Mouse (Mus musculus): ENCODE data around the gene Nos1ap. TPM values are rescaled to one million over a fixed set of nuclear protein-coding genes. Genes with fewer than 3 reads are reported as not detected.

The Nos1ap gene
- polyA plus RNA-seq, 1 experiment from 2014 or later, result 8.0 TPM

- no peak overlapping the region for H3K9ac ChIP-seq (replicated peaks; ENCODE audit: low read depth)
- TF ChIP-seq CTCF (IDR thresholded peaks at IDR 0.05), result no peak
- TF ChIP-seq EP300 (IDR thresholded peaks at IDR 0.05), result no peak
- H3K9me3 ChIP-seq (ENCODE audit: low read length), result no peaks in the 10 kb centered on the region
- ATAC-seq (no peak), DNase-seq (ENCODE audit: low spot score) (no peak)
- H3K4me2 ChIP-seq (replicated peaks; ENCODE audit: low read depth, low read length), result no peak overlapping the region
- no peaks in the 10 kb centered on the region for H3K36me3 ChIP-seq (ENCODE audit: insufficient read depth, low read length)
- no peaks in the 10 kb centered on the region for H3K27me3 ChIP-seq (replicated peaks; ENCODE audit: insufficient read depth, low read length)
- H3K4me3 ChIP-seq (ENCODE audit: low read depth, low read length), result no peak overlapping the region
- 55% methylated on average over 4 of the region's 4 CpGs for WGBS
- no peak overlapping the region for H3K27ac ChIP-seq (ENCODE audit: low read length)
- no peaks in the 10 kb centered on the region for H3K4me1 ChIP-seq (ENCODE audit: insufficient read depth, low read depth, low read length)
Measured at GRCm38 (mm10) chr1:170504378-170504777, 85.3 kb downstream of the Nos1ap start.

- ATAC-seq, result no peak
- H3K4me1 ChIP-seq (ENCODE audit: insufficient read depth, low read depth, low read length), result no peaks in the 10 kb centered on the region
- no peak for DNase-seq (ENCODE audit: low spot score)
- no peak overlapping the region for H3K27ac ChIP-seq (ENCODE audit: low read length)
- no peak overlapping the region for H3K4me2 ChIP-seq (replicated peaks; ENCODE audit: low read depth, low read length)
- 54% methylated on average over 4 of the region's 4 CpGs for WGBS
- H3K9me3 ChIP-seq (ENCODE audit: low read length), result no peaks in the 10 kb centered on the region
- H3K36me3 ChIP-seq (ENCODE audit: insufficient read depth, low read length), result no peaks in the 10 kb centered on the region
- H3K4me3 ChIP-seq (ENCODE audit: low read depth, low read length), result no peak overlapping the region
- H3K9ac ChIP-seq (replicated peaks; ENCODE audit: low read depth), result no peak overlapping the region
- H3K27me3 ChIP-seq (replicated peaks; ENCODE audit: insufficient read depth, low read length), result no peaks in the 10 kb centered on the region
- TF ChIP-seq CTCF (IDR thresholded peaks at IDR 0.05) (no peak), EP300 (IDR thresholded peaks at IDR 0.05) (no peak)
Measured at GRCm38 (mm10) chr1:170503277-170503739, 86.4 kb downstream of the Nos1ap start.

- Histone ChIP-seq H3K36me3 (ENCODE audit: insufficient read depth, low read length) (no peaks in the 10 kb centered on the region), H3K4me1 (ENCODE audit: insufficient read depth, low read depth, low read length) (no peaks in the 10 kb centered on the region), H3K9ac (replicated peaks; ENCODE audit: low read depth) (no peak overlapping the region), H3K27ac (ENCODE audit: low read length) (no peak overlapping the region), H3K27me3 (replicated peaks; ENCODE audit: insufficient read depth, low read length) (no peaks in the 10 kb centered on the region), H3K4me3 (ENCODE audit: low read depth, low read length) (no peak overlapping the region), H3K9me3 (ENCODE audit: low read length) (no peaks in the 10 kb centered on the region), H3K4me2 (replicated peaks; ENCODE audit: low read depth, low read length) (no peak overlapping the region)
- ATAC-seq, result no peak
- DNase-seq (ENCODE audit: low spot score), result no peak
- TF ChIP-seq EP300 (IDR thresholded peaks at IDR 0.05), result no peak
- TF ChIP-seq CTCF (IDR thresholded peaks at IDR 0.05), result no peak
- WGBS, result 38% methylated on average over 11 of the region's 11 CpGs
Measured at GRCm38 (mm10) chr1:170502491-170503276, 87.0 kb downstream of the Nos1ap start.

GRCm38 (mm10) chr1:170501970-170502369 is 87.7 kb downstream of the Nos1ap start:
- TF ChIP-seq EP300 (IDR thresholded peaks at IDR 0.05) (no peak), CTCF (IDR thresholded peaks at IDR 0.05) (no peak)
- Histone ChIP-seq H3K27me3 (replicated peaks; ENCODE audit: insufficient read depth, low read length) (no peaks in the 10 kb centered on the region), H3K36me3 (ENCODE audit: insufficient read depth, low read length) (no peaks in the 10 kb centered on the region), H3K9me3 (ENCODE audit: low read length) (no peaks in the 10 kb centered on the region), H3K4me1 (ENCODE audit: insufficient read depth, low read depth, low read length) (no peaks in the 10 kb centered on the region), H3K4me3 (ENCODE audit: low read depth, low read length) (no peak overlapping the region), H3K4me2 (replicated peaks; ENCODE audit: low read depth, low read length) (no peak overlapping the region), H3K27ac (ENCODE audit: low read length) (no peak overlapping the region), H3K9ac (replicated peaks; ENCODE audit: low read depth) (no peak overlapping the region)
- DNase-seq (ENCODE audit: low spot score) (no peak), ATAC-seq (no peak)
- WGBS, result 90% methylated on average over 1 of the region's 1 CpGs

GRCm38 (mm10) chr1:170501556-170501955 is 88.1 kb downstream of the Nos1ap start:
- H3K4me3 ChIP-seq (ENCODE audit: low read depth, low read length), result no peak overlapping the region
- 90% methylated on average over 7 of the region's 7 CpGs for WGBS
- no peak overlapping the region for H3K9ac ChIP-seq (replicated peaks; ENCODE audit: low read depth)
- H3K4me1 ChIP-seq (ENCODE audit: insufficient read depth, low read depth, low read length), result no peaks in the 10 kb centered on the region
- no peaks in the 10 kb centered on the region for H3K9me3 ChIP-seq (ENCODE audit: low read length)
- H3K36me3 ChIP-seq (ENCODE audit: insufficient read depth, low read length), result no peaks in the 10 kb centered on the region
- H3K27me3 ChIP-seq (replicated peaks; ENCODE audit: insufficient read depth, low read length), result no peaks in the 10 kb centered on the region
- H3K27ac ChIP-seq (ENCODE audit: low read length), result no peak overlapping the region
- H3K4me2 ChIP-seq (replicated peaks; ENCODE audit: low read depth, low read length), result no peak overlapping the region
- TF ChIP-seq EP300 (IDR thresholded peaks at IDR 0.05), result no peak
- no peak for TF ChIP-seq CTCF (IDR thresholded peaks at IDR 0.05)
- no peak for DNase-seq (ENCODE audit: low spot score)
- no peak for ATAC-seq

GRCm38 (mm10) chr1:170499891-170500290 is 89.8 kb downstream of the Nos1ap start:
- H3K27ac ChIP-seq (ENCODE audit: low read length), result no peak overlapping the region
- no peak for TF ChIP-seq EP300 (IDR thresholded peaks at IDR 0.05)
- no peak for TF ChIP-seq CTCF (IDR thresholded peaks at IDR 0.05)
- no peaks in the 10 kb centered on the region for H3K36me3 ChIP-seq (ENCODE audit: insufficient read depth, low read length)
- H3K4me3 ChIP-seq (ENCODE audit: low read depth, low read length), result no peak overlapping the region
- 50% methylated on average over 6 of the region's 6 CpGs for WGBS
- H3K27me3 ChIP-seq (replicated peaks; ENCODE audit: insufficient read depth, low read length), result no peaks in the 10 kb centered on the region
- H3K9ac ChIP-seq (replicated peaks; ENCODE audit: low read depth), result no peak overlapping the region
- H3K4me1 ChIP-seq (ENCODE audit: insufficient read depth, low read depth, low read length), result no peaks in the 10 kb centered on the region
- no peak for ATAC-seq
- H3K9me3 ChIP-seq (ENCODE audit: low read length), result no peaks in the 10 kb centered on the region
- no peak overlapping the region for H3K4me2 ChIP-seq (replicated peaks; ENCODE audit: low read depth, low read length)
- DNase-seq (ENCODE audit: low spot score), result no peak

Measured in lung, postnatal 0 days (tissue).